Mouse (Mus musculus): ENCODE measurements around the gene Gas2l3.

The Gas2l3 gene

GRCm38 (mm10) chr10:89395321-89395720 is 48.4 kb downstream of the Gas2l3 start:
- DNase-seq (ENCODE audit: low read depth), result no peak

GRCm38 (mm10) chr10:89392687-89393086 is 51.1 kb downstream of the Gas2l3 start:
- no peak for DNase-seq (ENCODE audit: low read depth)

GRCm38 (mm10) chr10:89391571-89392163 is 52.1 kb downstream of the Gas2l3 start:
- no peak for DNase-seq (ENCODE audit: low read depth)

GRCm38 (mm10) chr10:89386461-89386860 is 57.3 kb downstream of the Gas2l3 start:
- no peak for DNase-seq (ENCODE audit: low read depth)

GRCm38 (mm10) chr10:89383462-89383861 is 60.3 kb downstream of the Gas2l3 start:
- peak; percentile 72 for DNase-seq (ENCODE audit: low read depth)

- DNase-seq (ENCODE audit: low read depth), result no peak
Measured at GRCm38 (mm10) chr10:89377750-89378149, 66.0 kb downstream of the Gas2l3 start.

GRCm38 (mm10) chr10:89370051-89370450 is 73.7 kb downstream of the Gas2l3 start:
- DNase-seq (ENCODE audit: low read depth), result no peak

- no peak for DNase-seq (ENCODE audit: low read depth)
Measured at GRCm38 (mm10) chr10:89358933-89359332, 84.8 kb downstream of the Gas2l3 start.
